Mouse (Mus musculus) kidney, embryonic 14.5 days (tissue): ENCODE data around the gene Cx3cl1. TPM values are rescaled to one million over a fixed set of nuclear protein-coding genes. Genes with fewer than 3 reads are reported as not detected.
A peak's percentile ranks its signal among the peaks of the same experiment; 100 is the strongest.

Experiments
- ATAC-seq: fragments of 200-750 bp; cut with Nextera tagmentation; 2 replicates; pipeline ENCODE4 v1.8.0; 2017; ENCODE audit warnings: moderate number of reproducible peaks, mild to moderate bottlenecking, moderate TSS enrichment, moderate library complexity; ENCODE audit not compliant: low FRiP score, low TSS enrichment
- H3K27ac ChIP-seq: fragments of 300-500 bp; sonication (generic); 2 replicates; pipeline ENCODE4 v1.5.1; 2014; ENCODE audit warnings: low read depth, mild to moderate bottlenecking, low read length, moderate library complexity, mixed read lengths
- H3K27me3 ChIP-seq: fragments of 300-500 bp; sonication (generic); 2 replicates; pipeline ENCODE4 v1.6.1; 2014; ENCODE audit warnings: mild to moderate bottlenecking, low read length; ENCODE audit not compliant: control insufficient read depth, insufficient read depth
- H3K36me3 ChIP-seq: fragments of 300-500 bp; sonication (generic); 2 replicates; pipeline ENCODE4 v1.6.1; 2014; ENCODE audit warnings: low read length, mixed read lengths; ENCODE audit not compliant: control insufficient read depth, insufficient read depth
- H3K4me1 ChIP-seq: fragments of 300-500 bp; sonication (generic); 2 replicates; pipeline ENCODE4 v1.6.1; 2014; ENCODE audit warnings: low read length, mixed read lengths; ENCODE audit not compliant: control insufficient read depth, insufficient read depth
- H3K4me2 ChIP-seq: fragments of 300-500 bp; sonication (generic); replicated peaks from 2 replicates; pipeline ENCODE4 v1.6.1; 2014; ENCODE audit warnings: low read depth, mild to moderate bottlenecking, low read length
- H3K4me3 ChIP-seq: fragments of 300-500 bp; sonication (generic); 2 replicates; pipeline ENCODE4 v1.5.1; 2014; ENCODE audit warnings: mild to moderate bottlenecking, low read length
- H3K9ac ChIP-seq: fragments of 300-500 bp; sonication (generic); 2 replicates; pipeline ENCODE4 v1.6.1; 2014; ENCODE audit warnings: low read depth, mild to moderate bottlenecking, low read length, moderate library complexity
- H3K9me3 ChIP-seq: fragments of 300-500 bp; sonication (generic); 2 replicates; pipeline ENCODE4 v1.6.1; 2016; ENCODE audit warnings: low read length; ENCODE audit not compliant: control insufficient read depth
- WGBS: fragments of 180-500 bp; shearing (Covaris S2); extraction: QIAGEN DNeasy Blood & Tissue Kit; methylation state at CpG from one replicate; pipeline ENCODE4 v1.1.7; 2014; 5-methylcytosine and 5-hydroxymethylcytosine counted together
- polyA plus RNA-seq: library from polyadenylated mRNA; unstranded; fragments of >200 nt; fragmentation: Nextera tagmentation; extraction: Ambion mirVana; gene quantifications from 2 replicates; pipeline ENCODE4 v1.2.1, GENCODE M21; 2014

The Cx3cl1 gene
- polyA plus RNA-seq, 1 experiment from 2014 or later, result 7.4 TPM

DNA sequence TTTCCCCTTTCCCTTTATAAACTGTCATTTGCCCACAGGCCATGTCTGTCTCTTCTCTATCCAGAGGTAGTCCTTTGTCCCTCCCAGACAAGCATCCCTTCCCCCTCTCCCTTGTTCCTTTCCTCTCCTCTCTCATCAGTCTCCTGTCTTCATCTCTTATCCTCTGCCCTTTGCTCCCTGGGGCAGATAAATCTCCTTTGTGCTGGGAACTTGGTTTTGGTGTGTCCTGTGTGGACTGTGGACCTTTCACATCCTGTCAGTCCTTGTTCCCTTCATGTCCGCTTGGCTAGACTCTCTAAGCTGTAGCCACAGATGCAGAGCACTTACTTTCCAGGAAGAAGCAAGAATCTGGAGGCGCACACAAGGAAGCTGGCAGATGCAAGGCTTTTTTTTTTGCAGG, 17.3 kb upstream of the Cx3cl1 start:
- no peaks in the 10 kb centered on the region for H3K36me3 ChIP-seq

DNA sequence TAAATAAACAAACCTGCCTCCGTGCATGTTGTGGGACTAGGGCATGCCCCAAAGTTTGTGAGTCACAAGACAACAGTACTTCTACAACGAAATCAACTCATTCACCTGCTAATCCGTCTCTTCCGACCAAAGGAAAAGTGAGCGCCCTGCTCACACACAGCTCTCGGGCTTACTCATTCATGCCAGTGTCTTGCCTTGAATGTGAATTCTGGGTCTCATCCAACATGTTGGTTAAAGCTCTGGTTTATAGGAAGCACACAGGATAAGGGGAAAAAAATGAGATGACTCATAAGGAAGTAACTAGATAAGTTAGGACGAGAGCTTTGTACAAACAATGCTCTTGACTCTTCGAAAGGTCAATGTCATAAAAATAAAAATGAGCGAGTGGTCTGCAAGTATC, 4.8 kb upstream of the Cx3cl1 start:
- Histone ChIP-seq H3K4me2 (no peak overlapping the region), H3K4me1 (peaks cover 7% of the 10 kb centered on the region; the same call in 1 of the 2 replicates), H3K27me3 (peaks cover 18% of the 10 kb centered on the region; the same call in 1 of the 2 replicates), H3K36me3 (no peaks in the 10 kb centered on the region), H3K27ac (no peak overlapping the region), H3K9ac (no peak overlapping the region), H3K9me3 (no peaks in the 10 kb centered on the region), H3K4me3 (no peak overlapping the region)
- 68% methylated on average over 9 of the region's 9 CpGs for WGBS
- ATAC-seq, result no peak

More for the DNA sequence above, 17.3 kb upstream of the Cx3cl1 start:
- WGBS, result 64% methylated on average over 2 of the region's 2 CpGs
- Histone ChIP-seq H3K4me3 (no peak overlapping the region), H3K4me1 (no peaks in the 10 kb centered on the region), H3K9ac (no peak overlapping the region), H3K27ac (no peak overlapping the region), H3K27me3 (no peaks in the 10 kb centered on the region), H3K9me3 (no peaks in the 10 kb centered on the region), H3K4me2 (no peak overlapping the region)
- ATAC-seq, result no peak

DNA sequence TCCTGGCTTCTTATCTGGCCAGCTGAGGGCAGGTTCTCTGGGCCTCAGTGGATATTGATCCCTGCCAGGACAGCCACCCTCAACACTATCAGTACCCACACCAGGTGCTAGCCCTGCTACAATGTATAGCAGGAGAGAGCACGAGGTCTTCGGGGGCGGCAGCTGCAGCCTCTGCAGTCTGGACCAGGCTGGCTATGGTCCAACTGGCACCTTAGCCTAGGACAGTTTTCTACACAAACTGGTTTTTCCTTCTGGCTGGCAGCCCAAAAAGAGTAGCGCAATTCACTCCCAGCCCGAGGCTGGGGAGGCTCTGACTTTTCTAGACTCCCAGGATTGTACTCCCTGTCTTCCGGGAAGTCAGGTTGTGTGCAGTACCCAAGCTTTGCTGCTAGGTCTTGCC, 864 bp upstream of the Cx3cl1 start:
- Histone ChIP-seq H3K36me3 (no peaks in the 10 kb centered on the region), H3K4me3 (no peak overlapping the region), H3K27ac (no peak overlapping the region), H3K9me3 (no peaks in the 10 kb centered on the region), H3K9ac (no peak overlapping the region), H3K4me1 (peaks cover 13% of the 10 kb centered on the region), H3K27me3 (peaks cover 32% of the 10 kb centered on the region), H3K4me2 (no peak overlapping the region)
- no peak for ATAC-seq
- WGBS, result 49% methylated on average over 6 of the region's 6 CpGs

DNA sequence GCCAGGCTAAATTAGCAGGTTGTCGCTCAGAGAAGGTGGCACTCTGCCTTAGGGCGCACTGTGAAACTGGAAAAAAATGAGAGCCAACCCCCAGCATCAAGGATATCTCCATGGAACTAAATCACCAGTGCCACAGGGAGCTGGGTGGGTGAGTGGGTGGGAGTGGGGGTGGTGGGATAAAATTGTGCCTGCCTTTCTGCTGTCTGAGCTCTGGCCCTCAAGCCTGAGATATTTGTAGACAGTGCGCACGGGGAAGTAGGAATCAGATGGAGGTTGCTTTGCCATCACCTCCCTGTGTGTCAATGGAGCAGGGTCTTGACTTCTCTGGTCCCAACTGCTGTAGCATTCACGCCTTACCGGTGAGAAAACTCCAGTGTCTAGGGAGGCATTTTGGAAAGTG, 1.2 kb downstream of the Cx3cl1 start:
- H3K36me3 ChIP-seq, result no peaks in the 10 kb centered on the region
- no peak overlapping the region for H3K4me3 ChIP-seq
- WGBS, result 47% methylated on average over 6 of the region's 6 CpGs

DNA sequence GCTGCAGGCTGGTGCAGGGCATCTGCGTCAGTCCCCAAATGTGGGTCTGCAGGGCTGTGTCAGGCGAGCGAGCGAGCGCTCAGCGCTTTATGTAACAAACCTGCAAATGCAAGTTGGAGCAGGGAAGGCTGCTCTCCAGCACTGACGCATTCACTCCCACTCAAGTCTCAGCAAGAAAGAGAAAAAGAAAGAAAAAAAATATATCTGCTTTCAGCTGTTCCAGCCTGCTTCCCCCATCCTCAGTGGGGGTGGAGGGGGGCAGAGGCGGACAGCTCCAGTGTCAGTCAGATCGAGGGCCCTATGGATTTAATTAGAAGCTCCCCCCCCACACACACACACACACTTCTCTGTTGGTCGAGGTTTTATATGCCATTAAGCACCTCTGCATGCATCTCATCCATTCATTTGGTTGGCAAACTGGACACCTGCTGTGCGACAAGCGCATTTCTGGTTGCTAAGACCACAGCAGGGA, 1.9 kb downstream of the Cx3cl1 start:
- Histone ChIP-seq H3K4me1 (peaks cover 20% of the 10 kb centered on the region), H3K36me3 (no peaks in the 10 kb centered on the region), H3K27ac (no peak overlapping the region), H3K4me3 (no peak overlapping the region), H3K9ac (no peak overlapping the region), H3K27me3 (peaks cover 32% of the 10 kb centered on the region), H3K9me3 (no peaks in the 10 kb centered on the region), H3K4me2 (no peak overlapping the region)
- 27% methylated on average over 12 of the region's 12 CpGs for whole genome bisulfite sequencing
- ATAC-seq, result no peak

More for the DNA sequence above, 1.2 kb downstream of the Cx3cl1 start:
- no peak for ATAC-seq
- no peak overlapping the region for H3K9ac ChIP-seq
- H3K4me1 ChIP-seq, result peaks cover 15% of the 10 kb centered on the region
- H3K27me3 ChIP-seq, result peaks cover 32% of the 10 kb centered on the region
- no peak overlapping the region for H3K27ac ChIP-seq
- no peaks in the 10 kb centered on the region for H3K9me3 ChIP-seq
- no peak overlapping the region; the same call in 1 of the 2 replicates for H3K4me2 ChIP-seq

DNA sequence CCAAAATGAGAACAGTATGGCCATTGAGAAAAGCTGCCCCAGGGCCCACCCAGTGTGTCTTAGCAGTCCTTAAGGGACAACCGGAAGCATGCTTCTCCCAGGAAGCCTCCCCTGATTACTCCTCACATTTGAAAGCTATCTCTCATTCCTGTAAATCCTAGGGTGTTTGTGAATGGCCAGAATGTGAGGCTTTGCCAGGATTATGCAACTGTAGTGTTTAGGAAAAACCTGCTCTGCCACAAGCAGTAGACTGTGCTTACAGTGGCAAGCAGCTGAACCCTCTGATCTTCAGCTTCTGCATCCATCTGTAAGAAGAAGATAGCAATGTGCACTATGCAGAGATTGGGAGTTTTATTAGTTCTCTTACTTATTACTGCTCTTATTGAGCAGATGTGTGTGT, 2.8 kb downstream of the Cx3cl1 start:
- no peak overlapping the region for H3K9ac ChIP-seq
- no peaks in the 10 kb centered on the region for H3K36me3 ChIP-seq
- H3K4me1 ChIP-seq, result peaks cover 20% of the 10 kb centered on the region
- ATAC-seq, result no peak
- no peak overlapping the region for H3K4me3 ChIP-seq
- H3K4me2 ChIP-seq, result no peak overlapping the region
- H3K27ac ChIP-seq, result no peak overlapping the region
- WGBS, result 94% methylated on average over 1 of the region's 1 CpGs
- H3K27me3 ChIP-seq, result peaks cover 32% of the 10 kb centered on the region
- H3K9me3 ChIP-seq, result no peaks in the 10 kb centered on the region

DNA sequence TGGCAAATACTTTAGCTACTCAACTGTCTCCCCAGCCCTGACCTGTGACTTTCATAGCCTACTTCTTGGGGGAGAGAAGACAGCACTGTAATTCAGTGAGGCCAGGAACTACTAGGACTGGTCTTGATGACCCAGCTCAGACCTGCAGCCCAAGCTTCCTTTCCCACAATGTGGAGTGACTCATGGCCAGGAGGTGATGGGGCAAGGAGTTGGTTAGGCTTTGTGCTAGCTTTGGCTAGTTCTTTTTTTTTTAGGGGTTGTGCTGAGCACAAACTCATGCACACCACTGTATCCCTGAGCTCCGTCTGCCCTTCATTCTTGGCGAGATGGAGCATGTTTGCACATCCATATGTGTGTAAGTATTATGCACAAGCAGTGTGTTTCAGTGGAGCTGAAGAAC, 4.5 kb downstream of the Cx3cl1 start:
- no peak overlapping the region for H3K4me2 ChIP-seq
- 83% methylated on average over 2 of the region's 2 CpGs for WGBS
- H3K9ac ChIP-seq, result no peak overlapping the region
- H3K27ac ChIP-seq, result no peak overlapping the region
- H3K36me3 ChIP-seq, result no peaks in the 10 kb centered on the region
- no peak for ATAC-seq
- peaks cover 18% of the 10 kb centered on the region for H3K27me3 ChIP-seq
- no peak overlapping the region for H3K4me3 ChIP-seq
- H3K9me3 ChIP-seq, result no peaks in the 10 kb centered on the region
- peaks cover 19% of the 10 kb centered on the region for H3K4me1 ChIP-seq

DNA sequence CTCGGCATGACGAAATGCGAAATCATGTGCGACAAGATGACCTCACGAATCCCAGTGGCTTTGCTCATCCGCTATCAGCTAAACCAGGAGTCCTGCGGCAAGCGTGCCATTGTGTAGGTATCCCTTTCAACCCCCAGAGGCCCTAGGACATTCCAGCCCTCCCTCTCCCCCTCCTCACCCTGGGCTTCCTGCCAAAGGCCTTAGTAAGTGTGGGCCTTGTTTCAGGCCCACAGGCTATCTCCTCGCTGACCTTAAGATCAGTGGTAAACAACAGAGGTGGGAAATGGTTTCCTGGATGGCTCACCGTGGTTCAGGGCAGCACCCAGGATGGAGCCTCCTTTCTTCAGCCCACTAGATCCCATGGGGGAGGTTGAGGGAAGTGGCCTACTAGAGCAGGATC, 6.2 kb downstream of the Cx3cl1 start:
- 75% methylated on average over 10 of the region's 10 CpGs for WGBS
- Histone ChIP-seq H3K4me3 (no peak overlapping the region), H3K9me3 (no peaks in the 10 kb centered on the region), H3K27me3 (peaks cover 6% of the 10 kb centered on the region), H3K4me1 (peaks cover 15% of the 10 kb centered on the region), H3K4me2 (no peak overlapping the region), H3K9ac (no peak overlapping the region), H3K36me3 (no peaks in the 10 kb centered on the region), H3K27ac (peak overlapping the region; percentile 12; the same call in 1 of the 2 replicates)
- no peak for ATAC-seq

DNA sequence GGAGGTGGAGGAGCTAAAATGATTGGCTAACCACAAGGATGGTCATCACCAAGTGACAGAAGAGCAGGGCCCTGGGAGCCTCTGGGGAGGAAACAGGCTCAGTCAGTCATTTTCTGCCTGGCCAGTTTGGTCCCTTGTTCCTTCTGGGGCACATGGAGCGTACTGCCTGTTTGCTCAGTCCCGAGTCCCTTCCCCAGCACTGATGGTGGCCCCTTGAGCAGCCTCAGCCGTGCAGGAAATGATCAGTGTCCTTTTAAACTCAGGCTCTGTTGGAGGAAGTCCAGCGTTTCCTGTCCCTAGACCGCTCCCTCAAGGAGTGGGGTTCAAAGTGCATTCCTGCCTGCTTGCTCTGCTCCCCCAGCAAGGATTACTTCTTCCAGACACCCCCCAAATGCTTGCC, 6.7 kb downstream of the Cx3cl1 start:
- Histone ChIP-seq H3K9ac (no peak overlapping the region), H3K27ac (peak overlapping the region; percentile 12; the same call in 1 of the 2 replicates), H3K4me3 (no peak overlapping the region), H3K4me2 (no peak overlapping the region), H3K4me1 (peaks cover 15% of the 10 kb centered on the region), H3K9me3 (no peaks in the 10 kb centered on the region), H3K36me3 (no peaks in the 10 kb centered on the region), H3K27me3 (peaks cover 5% of the 10 kb centered on the region; the same call in 1 of the 2 replicates)
- WGBS, result 35% methylated on average over 5 of the region's 5 CpGs
- 0 out of 2 replicates have a peak, but pooled peaks have one; percentile 37 for ATAC-seq
